Mouse (Mus musculus) small intestine, adult 2 months (tissue): ENCODE measurements around the gene P4htm. TPM values are rescaled to one million over a fixed set of nuclear protein-coding genes. Genes with fewer than 3 reads are reported as not detected.

Experiments used
- H3K27ac ChIP-seq: fragments of 200-500 bp; 2 replicates; pipeline ENCODE4 v1.5.1; 2012; ENCODE audit warnings: low read depth, low read length, control low read depth, inconsistent platforms; ENCODE audit not compliant: insufficient read depth
- H3K27me3 ChIP-seq: fragments of 200-500 bp; 2 replicates; pipeline ENCODE4 v1.6.1; 2012; ENCODE audit warnings: mild to moderate bottlenecking, moderate library complexity, low read length, inconsistent platforms; ENCODE audit not compliant: control insufficient read depth, insufficient read depth
- H3K36me3 ChIP-seq: fragments of 200-500 bp; 2 replicates; pipeline ENCODE4 v1.6.1; 2012; ENCODE audit warnings: mild to moderate bottlenecking, low read length, control low read depth, inconsistent platforms; ENCODE audit not compliant: control insufficient read depth, insufficient read depth
- H3K4me1 ChIP-seq: fragments of 200-500 bp; 2 replicates; pipeline ENCODE4 v1.6.1; 2012; ENCODE audit warnings: low read length, inconsistent platforms, mixed read lengths; ENCODE audit not compliant: control insufficient read depth, insufficient read depth, insufficient read length
- H3K4me3 ChIP-seq: fragments of 200-500 bp; 2 replicates; pipeline ENCODE4 v1.5.1; 2012; ENCODE audit warnings: low read depth, mild to moderate bottlenecking, control low read depth, inconsistent platforms, low read length, moderate library complexity
- CTCF ChIP-seq: fragments of 200-500 bp; IDR thresholded peaks from 2 replicates; pipeline ENCODE4 v1.5.1; 2012; ENCODE audit warnings: low read depth, mild to moderate bottlenecking, control low read depth, inconsistent platforms, low read length, moderate library complexity, mixed read lengths; ENCODE audit not compliant: insufficient replicate concordance, insufficient read length; ENCODE audit errors: extremely low read depth
- POLR2A ChIP-seq: fragments of 200-500 bp; IDR thresholded peaks from 2 replicates; pipeline ENCODE4 v1.6.1; 2012; ENCODE audit warnings: low read depth, mild to moderate bottlenecking, control low read depth, inconsistent platforms, low read length, moderate library complexity
- WGBS: fragments of 180-500 bp; shearing (Covaris S2); methylation state at CpG from one replicate; pipeline ENCODE4 v1.1.7; 2018; 5-methylcytosine and 5-hydroxymethylcytosine counted together
- polyA plus RNA-seq: library from polyadenylated mRNA; depleted of rRNA; stranded (reverse); fragments of >200 nt; gene quantifications from 2 replicates; pipeline ENCODE4 v1.2.3, GENCODE M21; 2012

The P4htm gene
- polyA plus RNA-seq, 1 experiment = 4.8 TPM

DNA sequence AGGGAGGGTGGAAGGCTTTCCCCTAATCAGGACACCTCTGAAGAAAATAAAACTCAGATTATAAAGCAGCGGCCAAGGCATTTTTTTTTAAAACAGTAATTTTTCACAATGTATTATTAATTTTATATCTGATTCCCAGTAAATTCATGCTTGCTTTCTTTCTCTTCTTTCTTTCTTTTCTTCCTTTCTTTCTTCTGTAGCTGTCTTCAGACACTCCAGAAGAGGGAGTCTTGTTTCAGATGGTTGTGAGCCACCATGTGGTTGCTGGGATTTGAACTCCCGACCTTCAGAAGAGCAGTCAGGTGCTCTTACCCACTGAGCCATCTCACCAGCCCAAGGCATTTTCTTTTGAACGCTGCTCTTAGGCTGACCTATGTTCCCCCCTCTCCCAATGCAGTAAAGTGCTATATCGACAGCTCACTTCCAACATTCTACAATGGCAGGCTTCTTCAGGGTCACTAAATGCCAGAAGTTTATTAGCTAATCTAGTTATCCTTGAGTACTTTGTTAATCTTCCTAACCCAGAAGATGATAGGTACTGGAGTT lies 1.6 kb upstream of the P4htm start:
- TF ChIP-seq CTCF (no peak), POLR2A (no peak)
- H3K4me3 ChIP-seq = no peak overlapping the region
- H3K27me3 ChIP-seq = no peaks in the 10 kb centered on the region
- no peak overlapping the region for H3K27ac ChIP-seq
- H3K36me3 ChIP-seq = peaks cover 11% of the 10 kb centered on the region
- 72% methylated on average over 4 of the region's 4 CpGs for WGBS
- peaks cover 3% of the 10 kb centered on the region; the same call in 1 of the 2 replicates for H3K4me1 ChIP-seq

DNA sequence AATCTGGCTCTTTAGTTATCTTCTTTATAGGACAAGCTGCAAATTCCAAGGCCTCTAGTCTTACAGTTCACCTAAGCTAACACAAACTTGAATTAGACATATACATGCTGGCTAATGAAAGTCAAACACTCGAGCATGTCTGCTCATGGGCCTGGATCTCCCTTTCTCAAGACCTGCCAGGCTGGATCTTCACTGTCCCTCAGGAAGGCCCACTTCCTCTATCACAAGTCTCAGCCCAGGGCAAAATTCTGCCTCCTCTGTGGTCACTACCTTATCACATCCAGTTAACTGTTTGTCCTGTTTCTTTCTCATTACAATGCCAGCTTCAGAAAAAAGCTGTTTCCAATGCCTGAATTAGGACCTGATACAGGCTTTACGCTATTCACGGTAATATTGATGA lies 3.1 kb downstream of the P4htm start:
- 71% methylated on average over 3 of the region's 3 CpGs for WGBS

DNA sequence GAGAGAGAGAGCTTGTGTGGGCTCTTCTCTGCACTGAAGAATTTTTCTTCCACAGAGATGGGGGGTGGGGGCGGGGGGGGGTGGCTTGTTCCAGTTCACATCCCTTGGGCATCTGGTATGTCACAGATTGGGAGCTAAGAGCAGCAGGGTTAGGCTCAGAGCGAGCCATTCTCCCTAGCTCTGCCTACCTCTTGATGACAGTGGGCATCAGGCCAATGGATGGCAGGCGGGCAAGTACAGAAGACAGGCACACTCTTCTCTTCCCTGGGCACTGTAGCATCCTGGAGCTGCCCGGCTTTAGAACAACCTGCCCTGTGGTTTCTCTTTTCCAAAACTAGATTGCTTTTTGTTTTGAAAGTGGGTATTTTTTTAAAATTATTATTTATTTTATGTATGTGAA lies 6.0 kb downstream of the P4htm start:
- TF ChIP-seq CTCF (no peak), POLR2A (no peak)
- Histone ChIP-seq H3K4me1 (no peaks in the 10 kb centered on the region), H3K27me3 (no peaks in the 10 kb centered on the region), H3K27ac (no peak overlapping the region), H3K4me3 (no peak overlapping the region), H3K36me3 (no peaks in the 10 kb centered on the region)
- WGBS = 84% methylated on average over 4 of the region's 4 CpGs

More for the DNA sequence above, 3.1 kb downstream of the P4htm start:
- H3K27me3 ChIP-seq = no peaks in the 10 kb centered on the region
- no peak overlapping the region for H3K27ac ChIP-seq
- H3K36me3 ChIP-seq = no peaks in the 10 kb centered on the region
- H3K4me3 ChIP-seq = no peak overlapping the region
- H3K4me1 ChIP-seq = peaks cover 3% of the 10 kb centered on the region; the same call in 1 of the 2 replicates
- TF ChIP-seq CTCF (no peak), POLR2A (no peak)

DNA sequence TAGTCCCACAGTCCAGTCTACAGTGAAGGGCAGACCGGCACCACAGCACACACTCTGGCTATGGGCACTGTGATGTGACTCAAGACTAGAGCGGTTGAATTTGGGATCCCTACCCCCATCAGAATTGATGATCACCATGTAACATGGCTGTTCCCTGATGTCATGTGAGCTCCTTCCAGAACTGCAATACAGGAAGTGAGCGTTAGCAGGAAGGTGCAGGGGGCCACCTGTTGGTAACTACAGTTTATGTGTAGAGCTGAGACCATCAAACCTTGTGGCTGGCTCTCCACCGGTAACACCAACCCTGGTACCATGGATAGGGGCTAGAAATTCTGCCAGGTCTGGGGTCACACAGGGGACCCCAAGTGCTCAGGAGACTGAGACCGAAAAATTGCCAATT lies 8.2 kb downstream of the P4htm start:
- Histone ChIP-seq H3K4me1 (no peaks in the 10 kb centered on the region), H3K4me3 (no peak overlapping the region), H3K27me3 (no peaks in the 10 kb centered on the region), H3K27ac (no peak overlapping the region), H3K36me3 (no peaks in the 10 kb centered on the region)
- TF ChIP-seq CTCF (no peak), POLR2A (no peak)
- 72% methylated on average over 5 of the region's 5 CpGs for WGBS

DNA sequence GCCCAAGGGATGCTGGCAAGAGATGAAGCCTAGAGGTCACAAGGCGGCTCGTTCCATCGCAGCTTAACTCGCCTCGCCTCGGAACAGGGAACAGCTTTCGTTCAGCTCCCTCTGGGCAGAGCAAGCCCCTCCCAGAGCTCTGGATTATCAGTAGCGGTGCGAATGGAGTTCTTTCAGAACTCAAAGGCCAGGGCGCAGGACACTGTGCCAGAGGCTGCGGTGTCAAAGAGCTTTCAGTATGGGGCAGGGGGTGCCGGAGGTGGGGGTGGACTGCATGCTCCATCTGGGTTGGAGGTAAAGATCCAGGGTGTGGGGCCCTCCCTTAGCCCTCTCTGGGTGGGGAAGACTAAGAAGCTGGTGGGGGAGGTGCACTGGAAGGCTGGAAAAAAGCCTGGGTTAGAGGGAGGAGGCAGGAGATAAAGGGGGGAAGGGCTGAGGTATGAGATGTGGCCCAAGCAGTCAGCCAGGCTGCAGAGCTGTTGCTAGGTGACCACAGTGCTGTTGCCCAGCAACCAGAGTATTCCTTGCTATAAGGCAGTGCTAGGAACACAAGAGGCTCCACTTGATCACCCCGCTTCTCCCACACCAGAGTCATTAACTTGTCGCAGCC lies 9.8 kb downstream of the P4htm start:
- H3K27me3 ChIP-seq = no peaks in the 10 kb centered on the region
- H3K4me3 ChIP-seq = no peak overlapping the region
- H3K27ac ChIP-seq = no peak overlapping the region

DNA sequence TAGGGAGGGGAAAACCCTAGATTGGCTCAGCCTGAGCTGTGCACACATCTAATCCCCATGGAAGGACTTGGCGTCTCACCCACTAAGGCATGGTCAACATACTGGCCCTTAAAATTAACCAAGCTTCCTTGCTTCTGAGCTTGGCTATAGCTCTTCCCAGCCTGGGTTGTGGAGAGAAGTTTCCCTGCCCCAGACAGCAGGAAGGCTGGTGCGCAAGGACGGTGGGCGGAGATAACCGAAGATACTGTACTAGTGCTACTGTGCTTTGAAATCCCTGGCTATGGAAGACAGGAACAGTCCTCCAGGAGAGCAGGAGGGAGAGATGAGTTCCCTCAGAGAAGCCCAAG lies 18.1 kb downstream of the P4htm start:
- Histone ChIP-seq H3K27me3 (no peaks in the 10 kb centered on the region), H3K4me1 (peaks cover 5% of the 10 kb centered on the region), H3K4me3 (peak overlapping the region; percentile 90), H3K27ac (peak overlapping the region; percentile 32; the same call in 1 of the 2 replicates), H3K36me3 (no peaks in the 10 kb centered on the region)
- TF ChIP-seq POLR2A = no peak
- no peak for TF ChIP-seq CTCF
- WGBS = 26% methylated on average over 5 of the region's 5 CpGs

More for the DNA sequence above, 9.8 kb downstream of the P4htm start:
- TF ChIP-seq POLR2A (no peak), CTCF (no peak)
- WGBS = 43% methylated on average over 14 of the region's 14 CpGs
- Histone ChIP-seq H3K4me1 (no peaks in the 10 kb centered on the region), H3K36me3 (no peaks in the 10 kb centered on the region)

DNA sequence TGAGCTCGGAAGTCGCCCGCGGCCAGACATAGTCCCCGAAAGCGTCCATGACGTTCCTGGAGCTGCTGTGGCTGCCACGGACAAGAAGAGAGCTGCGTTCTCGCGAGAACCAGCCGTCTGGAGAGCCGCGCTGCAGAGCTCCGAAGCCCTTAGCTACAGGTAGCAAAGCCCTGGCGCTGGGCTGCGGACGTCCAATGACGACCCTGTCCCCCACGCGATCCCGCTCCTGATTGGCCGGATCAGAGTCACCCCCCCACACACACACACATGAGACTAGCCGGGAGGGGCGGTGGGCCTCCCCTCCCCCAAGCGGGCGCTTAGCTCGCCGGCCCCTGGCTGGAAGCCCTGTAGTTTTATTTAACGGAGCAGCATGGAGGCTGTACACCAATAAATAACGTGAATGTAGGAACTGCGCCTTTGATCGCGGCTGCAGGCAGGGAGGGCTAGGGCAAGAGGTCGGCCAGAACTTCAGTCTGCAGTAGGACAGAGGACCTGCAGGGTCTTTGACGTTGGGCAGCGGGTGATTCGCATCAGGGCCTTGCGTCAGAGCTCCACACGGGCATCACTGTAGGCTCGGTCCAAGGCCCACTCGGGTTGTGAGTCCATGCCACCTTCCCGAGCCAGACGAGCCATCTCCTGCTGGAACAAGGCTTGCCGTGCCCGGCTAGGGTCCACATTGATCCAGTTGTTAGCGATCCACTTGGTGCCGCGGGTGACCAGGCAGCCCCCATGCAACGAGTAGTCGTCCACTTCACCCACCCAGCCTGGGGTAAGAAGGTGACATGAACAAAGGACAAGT lies 18.7 kb downstream of the P4htm start, which contains the start of gene Wdr6:
Gene Wdr6, minus strand, starts transcription at position 195 of the 799 bp plus-strand sequence.
- H3K4me3 ChIP-seq = peak within 1 kb of the TSS; percentile 90
- H3K36me3 ChIP-seq = no peaks in the 10 kb centered on the region
- WGBS = 4% methylated on average over 51 of the region's 51 CpGs
- TF ChIP-seq CTCF = no peak
- peak; percentile 50; the same call in 1 of the 2 replicates for TF ChIP-seq POLR2A
- no peaks in the 10 kb centered on the region for H3K27me3 ChIP-seq
- H3K27ac ChIP-seq = peak within 1 kb of the TSS; percentile 40
- peaks cover 5% of the 10 kb centered on the region for H3K4me1 ChIP-seq
